Mouse (Mus musculus) telencephalon, adult 2 months (tissue): ENCODE measurements at regions not wholly inside any gene's neighbourhood (a gene's known extent, or its start where the extent isn't known, plus 50 kb on each side); places are given as distances from the start of the nearest gene placed in this dataset.
A peak's percentile ranks its signal among the peaks of the same experiment; 100 is the strongest.

ENCODE experiments used
- DNase-seq: peaks from one replicate; pipeline ENCODE4 v3.0.0-alpha.2; 2011; ENCODE audit warnings: low read depth, low spot score

DNA sequence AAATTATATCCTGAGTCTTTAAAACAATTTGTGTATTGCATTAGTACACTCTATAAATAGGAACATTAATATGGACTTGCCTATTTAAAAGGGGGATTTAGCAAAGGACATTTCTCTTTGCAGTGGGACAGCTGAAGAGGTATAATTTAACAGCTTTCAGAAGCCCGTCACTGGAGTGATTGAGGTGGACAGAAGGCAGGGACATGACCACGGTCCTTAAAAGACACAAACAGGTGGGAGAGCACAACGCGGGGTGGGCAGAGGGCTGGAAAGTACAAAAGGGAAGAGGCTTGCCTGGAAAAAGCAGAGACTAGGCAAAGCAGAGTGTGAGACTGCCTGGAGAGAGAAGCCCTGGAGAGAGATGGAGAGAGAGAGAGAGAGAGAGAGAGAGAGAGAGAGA, 51.9 kb upstream of the Pkhd1 start:
- DNase-seq, result no peak

- no peak for DNase-seq
These were observed 52.6 kb upstream of the Pkhd1 start for GRCm38 (mm10) chr1:20670489-20670888.

GRCm38 (mm10) chr1:20670906-20671768, 53.3 kb upstream of the Pkhd1 start:
- no peak for DNase-seq

GRCm38 (mm10) chr1:20671769-20672150, 53.9 kb upstream of the Pkhd1 start:
- DNase-seq, result no peak

DNA sequence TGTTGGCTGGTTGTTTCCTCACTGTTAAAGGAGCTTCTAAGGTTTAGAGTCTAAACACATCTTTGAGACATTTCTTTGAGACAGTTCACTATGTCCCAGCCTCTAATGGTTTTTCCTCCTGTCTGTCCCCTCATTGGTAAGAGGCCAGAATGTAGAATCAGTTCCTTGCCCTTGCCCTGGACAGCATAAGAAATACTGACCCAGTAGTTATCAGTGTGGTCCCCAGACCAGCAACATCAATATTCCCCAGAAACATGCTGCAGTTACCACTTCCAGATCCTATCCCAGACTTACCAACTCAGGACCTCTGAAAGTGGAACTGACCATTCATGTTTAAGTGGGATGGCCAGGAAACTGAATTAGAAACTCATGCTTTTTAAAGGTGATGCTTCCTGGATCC, 54.4 kb upstream of the Pkhd1 start:
- no peak for DNase-seq

- DNase-seq, result no peak
These were observed 55.1 kb upstream of the Pkhd1 start for GRCm38 (mm10) chr1:20672951-20673350.

DNA sequence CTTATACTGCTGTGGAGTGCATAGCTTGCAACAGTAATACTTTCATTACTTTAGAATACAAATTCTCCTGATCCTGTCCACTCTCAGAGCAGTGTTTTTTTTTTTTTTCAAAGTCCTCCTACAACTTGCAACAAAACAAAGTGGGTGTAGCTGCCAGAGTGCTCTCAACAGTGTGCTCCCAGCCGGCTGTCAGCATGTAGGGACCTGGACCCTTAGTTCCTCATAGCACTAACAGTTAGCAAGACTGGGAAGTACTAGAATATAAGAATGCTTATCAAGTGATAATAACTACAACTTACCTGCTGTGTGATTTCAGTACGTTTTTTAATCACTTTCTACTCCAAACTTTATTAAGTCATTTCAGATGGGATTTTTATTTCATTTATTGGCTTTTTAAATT, 55.5 kb upstream of the Pkhd1 start:
- no peak for DNase-seq

- DNase-seq, result no peak
These were observed 56.1 kb upstream of the Il17a start for GRCm38 (mm10) chr1:20674615-20675014.

- DNase-seq, result peak; percentile 21
These were observed 52.7 kb upstream of the Il17a start for GRCm38 (mm10) chr1:20677987-20678386.

GRCm38 (mm10) chr1:20678823-20679222, 51.9 kb upstream of the Il17a start:
- no peak for DNase-seq

DNA sequence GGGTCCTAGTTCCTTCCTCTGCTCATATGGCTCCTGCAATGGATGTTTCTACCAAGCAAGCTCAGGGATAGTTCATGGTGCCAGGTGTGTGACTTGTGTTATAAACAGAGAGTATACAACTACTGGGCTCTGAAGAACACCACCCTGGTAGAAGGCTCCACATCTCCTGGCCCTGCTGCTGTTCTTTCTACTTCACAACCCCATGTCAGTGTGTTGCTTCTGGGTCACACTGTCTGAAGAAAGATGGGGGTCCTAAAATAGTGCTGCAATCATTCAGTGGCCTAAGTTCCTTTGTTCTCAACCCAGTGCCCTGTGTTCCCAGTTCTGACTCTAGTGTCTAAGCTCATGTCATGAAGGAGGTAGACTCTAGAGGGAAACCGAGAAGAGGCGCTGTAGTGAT, 51.4 kb upstream of the Il17a start:
- DNase-seq, result no peak

DNA sequence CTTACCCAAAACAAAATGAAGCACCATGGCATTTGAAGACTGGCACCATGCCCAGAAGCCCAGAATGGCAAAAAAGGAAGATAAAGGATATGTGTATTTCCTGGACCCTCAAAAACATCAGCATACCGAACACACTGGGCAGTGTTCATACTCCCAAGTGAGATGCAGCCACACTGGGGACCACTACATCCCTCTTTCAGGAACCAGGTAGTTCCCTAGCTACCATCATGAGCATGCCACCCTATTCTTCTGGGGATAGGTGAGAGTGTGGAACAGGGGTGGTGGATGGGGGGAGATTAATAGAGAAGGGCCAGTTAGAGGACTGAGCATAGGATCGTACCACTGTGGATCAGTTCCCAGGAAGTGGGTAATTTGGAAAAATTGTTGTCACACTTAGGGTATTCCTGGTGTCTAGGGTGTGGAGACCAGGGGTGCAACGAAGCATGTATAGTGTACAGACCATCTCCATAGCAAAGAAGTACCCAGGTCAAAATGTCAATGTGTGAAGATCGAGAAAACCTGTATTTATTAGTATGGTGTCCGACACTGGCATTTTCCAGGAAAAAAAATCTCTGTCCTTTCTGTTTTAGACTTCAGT, 50.9 kb upstream of the Il17a start:
- DNase-seq, result no peak

GRCm38 (mm10) chr1:20680553-20680952, 50.2 kb upstream of the Il17a start:
- no peak for DNase-seq
